23 mouse cellular contexts compared by ENCODE assay signal in genomic region chr6:66984672-66985071, GRCm38 (mm10). TPM values are rescaled to one million over a fixed set of nuclear protein-coding genes. Genes with fewer than 3 reads are reported as not detected.
DNase-seq lines count a peak whose midpoint lies in the region; ATAC-seq lines count a peak whose summit lies in the region.
"Had no signal": no experiment of that assay in that cellular context is flagged by ENCODE, and none has a peak within 500 bp of the region (broad histone marks: within the 10 kb centered on the region; RNA-seq: fewer than 3 reads in every experiment).

No protein-coding gene starts in this region.

- no peak overlapping the region for H3K4me3 ChIP-seq in intestine, embryonic 15.5 days (replicated peaks)
- no peak overlapping the region for H3K4me3 ChIP-seq in intestine, embryonic 16.5 days (ENCODE audit: low read length)
- no peak overlapping the region for H3K4me3 ChIP-seq in forebrain, embryonic 16.5 days (replicated peaks; ENCODE audit: low read length)
- H3K4me3 ChIP-seq: embryonic facial prominence, embryonic 12.5 days; embryonic facial prominence, embryonic 15.5 days; heart, embryonic 12.5 days; heart, embryonic 15.5 days; hindbrain, embryonic 10.5 days; hindbrain, embryonic 13.5 days had no signal

- H3K4me2 ChIP-seq in intestine, embryonic 15.5 days (replicated peaks): no peak overlapping the region
- no peak overlapping the region for H3K4me2 ChIP-seq in intestine, embryonic 16.5 days (ENCODE audit: low read depth, low read length)
- no peak overlapping the region for H3K4me2 ChIP-seq in forebrain, embryonic 16.5 days (ENCODE audit: low read length)
- H3K4me2 ChIP-seq: embryonic facial prominence, embryonic 12.5 days; embryonic facial prominence, embryonic 15.5 days; heart, embryonic 12.5 days; heart, embryonic 15.5 days; hindbrain, embryonic 13.5 days had no signal

- peaks cover 5% of the 10 kb centered on the region; the same call in 1 of the 2 replicates for H3K4me1 ChIP-seq in intestine, embryonic 15.5 days (replicated peaks)
- H3K4me1 ChIP-seq in intestine, embryonic 16.5 days (ENCODE audit: control insufficient read depth, insufficient read depth, low read length): peaks cover 12% of the 10 kb centered on the region; the same call in 1 of the 2 replicates
- H3K4me1 ChIP-seq in forebrain, embryonic 16.5 days (replicated peaks; ENCODE audit: control insufficient read depth, insufficient read depth, low read length): no peaks in the 10 kb centered on the region
- H3K4me1 ChIP-seq: embryonic facial prominence, embryonic 15.5 days had no signal

- no peak overlapping the region for H3K27ac ChIP-seq in intestine, embryonic 15.5 days
- peak overlapping the region; percentile 27; the same call in 1 of the 2 replicates for H3K27ac ChIP-seq in intestine, embryonic 16.5 days (ENCODE audit: low read length)
- no peak overlapping the region for H3K27ac ChIP-seq in forebrain, embryonic 16.5 days (ENCODE audit: low read length)
- H3K27ac ChIP-seq: embryonic facial prominence, embryonic 12.5 days; embryonic facial prominence, embryonic 15.5 days; heart, embryonic 15.5 days; hindbrain, embryonic 10.5 days; hindbrain, embryonic 13.5 days had no signal

- no peak for DNase-seq in layer of hippocampus, adult 8-10 months (ENCODE audit: low spot score in 2 of 2)
- no peak for DNase-seq in c-Kit-positive CD71-positive TER-119-positive erythroid progenitor cells, embryonic 14.5 days (ENCODE audit: low spot score)
- DNase-seq: adrenal gland, adult 2 months; adrenal gland, postnatal 14 days; cerebellum, adult 11-12 months; cerebellum, adult 9-10 months; cerebellum, postnatal 14 days; gastrocnemius, postnatal 25 days; heart, postnatal 10 days; heart, postnatal 36 days had no signal

- WGBS in intestine, embryonic 15.5 days: 72% methylated on average over 3 of the region's 3 CpGs
- WGBS in intestine, embryonic 16.5 days: 71% methylated on average over 3 of the region's 3 CpGs
- WGBS in forebrain, embryonic 16.5 days: 88% methylated on average over 3 of the region's 3 CpGs

- no peaks in the 10 kb centered on the region for H3K27me3 ChIP-seq in intestine, embryonic 15.5 days (replicated peaks)
- no peaks in the 10 kb centered on the region for H3K27me3 ChIP-seq in intestine, embryonic 16.5 days (replicated peaks; ENCODE audit: control insufficient read depth, insufficient read depth, low read length)
- H3K27me3 ChIP-seq in forebrain, embryonic 16.5 days (replicated peaks; ENCODE audit: control insufficient read depth, insufficient read depth, low read length): no peaks in the 10 kb centered on the region
- H3K27me3 ChIP-seq: embryonic facial prominence, embryonic 12.5 days; embryonic facial prominence, embryonic 15.5 days; heart, embryonic 12.5 days; heart, embryonic 15.5 days; hindbrain, embryonic 13.5 days had no signal

- H3K9ac ChIP-seq in intestine, embryonic 15.5 days: no peak overlapping the region
- no peak overlapping the region for H3K9ac ChIP-seq in intestine, embryonic 16.5 days (ENCODE audit: low read depth, low read length)
- no peak overlapping the region for H3K9ac ChIP-seq in forebrain, embryonic 16.5 days (replicated peaks; ENCODE audit: low read depth, low read length)
- H3K9ac ChIP-seq: embryonic facial prominence, embryonic 12.5 days; embryonic facial prominence, embryonic 15.5 days; heart, embryonic 15.5 days; hindbrain, embryonic 13.5 days had no signal

- no peaks in the 10 kb centered on the region for H3K36me3 ChIP-seq in intestine, embryonic 15.5 days
- no peaks in the 10 kb centered on the region for H3K36me3 ChIP-seq in intestine, embryonic 16.5 days (ENCODE audit: control insufficient read depth, insufficient read depth, low read length)
- H3K36me3 ChIP-seq in forebrain, embryonic 16.5 days (ENCODE audit: control insufficient read depth, insufficient read depth): no peaks in the 10 kb centered on the region
- H3K36me3 ChIP-seq: embryonic facial prominence, embryonic 12.5 days; embryonic facial prominence, embryonic 15.5 days; heart, embryonic 12.5 days; heart, embryonic 15.5 days; hindbrain, embryonic 10.5 days; hindbrain, embryonic 13.5 days had no signal

- H3K9me3 ChIP-seq in intestine, embryonic 15.5 days: no peaks in the 10 kb centered on the region
- no peaks in the 10 kb centered on the region for H3K9me3 ChIP-seq in intestine, embryonic 16.5 days (ENCODE audit: control insufficient read depth, low read length)
- no peaks in the 10 kb centered on the region for H3K9me3 ChIP-seq in forebrain, embryonic 16.5 days (ENCODE audit: control insufficient read depth, low read length)
- H3K9me3 ChIP-seq: embryonic facial prominence, embryonic 12.5 days; embryonic facial prominence, embryonic 15.5 days; heart, embryonic 12.5 days; heart, embryonic 15.5 days; hindbrain, embryonic 10.5 days; hindbrain, embryonic 13.5 days had no signal

- ATAC-seq in intestine, embryonic 15.5 days: peak; percentile 41
- ATAC-seq in intestine, embryonic 16.5 days: peak; percentile 57; the same call in 1 of the 2 replicates
- ATAC-seq in megakaryocyte-erythroid progenitor cell, adult 5-6 weeks (replicated peaks; ENCODE audit: low FRiP score, low TSS enrichment, poor library complexity, severe bottlenecking): peak; percentile 58
- ATAC-seq in forebrain, embryonic 16.5 days: no peak
- ATAC-seq: CD4-positive, CD25-positive, alpha-beta regulatory T cell, adult 4 months; forebrain, embryonic 14.5 days; hindbrain, embryonic 16.5 days had no signal

RNA-seq across cellular contexts. Expression of gene Gadd45a, which starts 52.6 kb away (rescaled TPM):
- 29.6 and 37.5 TPM in 2 replicates for polyA plus RNA-seq in intestine, embryonic 15.5 days (2015; fragmentation: Nextera tagmentation; extraction: Ambion mirVana)
- 27.4 and 30.2 TPM in 2 replicates for polyA plus RNA-seq in intestine, embryonic 16.5 days (2015; fragmentation: Nextera tagmentation; extraction: Ambion mirVana)
- total RNA-seq in megakaryocyte-erythroid progenitor cell, adult 5-6 weeks (2014; fragmentation: Nextera tagmentation): 40.4 and 43.7 TPM in 2 replicates
- total RNA-seq in megakaryocyte-erythroid progenitor cell, adult 5-6 weeks (2017): 94.9 and 97.9 TPM in 2 replicates
- total RNA-seq in layer of hippocampus, adult 8-10 months (2022): 1 to 10 TPM; 6.0 to 8.9 (median 8.0) TPM
- polyA plus RNA-seq in forebrain, embryonic 16.5 days (2015; fragmentation: Nextera tagmentation; extraction: Ambion mirVana): 7.2 and 7.5 TPM in 2 replicates
